Mouse (Mus musculus) R1 (cell line): ENCODE data around the gene Olfr1243.

ENCODE experiments used
- DNase-seq: peaks from one replicate; pipeline ENCODE4 v3.0.0-alpha.2; 2018; ENCODE audit warnings: low read depth, low spot score

Olfr1243 gene

DNA sequence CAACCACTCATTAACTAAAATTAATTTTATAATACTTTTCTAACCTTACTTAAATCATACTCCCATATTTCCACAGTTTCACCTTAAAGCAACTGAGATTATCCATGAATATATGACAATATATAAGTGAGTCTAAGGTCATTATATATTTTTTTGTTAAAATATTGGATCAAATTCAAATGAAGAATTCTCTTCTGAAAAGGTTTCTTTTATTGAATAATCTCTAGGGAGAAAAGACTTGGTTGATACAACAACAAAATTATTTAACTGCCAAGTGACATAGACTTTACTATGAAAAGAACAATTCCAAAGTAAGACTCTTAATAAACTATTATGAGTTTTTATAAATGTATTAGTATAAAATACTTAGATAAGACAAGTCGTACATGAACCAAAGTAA is at the start of gene Olfr1243:
Olfr1243 (minus strand) TSS at position 101 of the 400 bp plus-strand sequence.
- DNase-seq: no peak

DNA sequence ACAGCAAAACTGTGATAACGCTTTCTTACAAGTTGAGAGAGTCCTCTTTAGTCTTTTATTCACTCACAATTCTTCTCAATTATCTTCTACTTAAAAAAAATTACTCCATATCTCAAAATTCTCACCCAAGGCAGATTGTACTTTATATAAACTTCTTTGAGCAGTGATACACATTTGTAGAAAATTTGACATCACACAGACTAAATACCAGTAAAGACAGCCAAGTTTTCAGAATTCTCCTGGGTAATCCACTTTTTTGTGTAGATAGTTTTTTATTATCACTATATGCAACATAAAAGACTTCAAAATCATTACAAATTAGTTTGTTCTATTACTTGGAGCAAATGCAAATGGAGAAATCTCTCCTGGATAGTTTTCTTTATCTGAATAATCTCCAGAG is 47.1 kb upstream of the Olfr1243 start, which contains the start of gene Olfr1245:
Olfr1245 (minus strand) TSS at position 101 of the 400 bp plus-strand sequence.
- no peak for DNase-seq

DNA sequence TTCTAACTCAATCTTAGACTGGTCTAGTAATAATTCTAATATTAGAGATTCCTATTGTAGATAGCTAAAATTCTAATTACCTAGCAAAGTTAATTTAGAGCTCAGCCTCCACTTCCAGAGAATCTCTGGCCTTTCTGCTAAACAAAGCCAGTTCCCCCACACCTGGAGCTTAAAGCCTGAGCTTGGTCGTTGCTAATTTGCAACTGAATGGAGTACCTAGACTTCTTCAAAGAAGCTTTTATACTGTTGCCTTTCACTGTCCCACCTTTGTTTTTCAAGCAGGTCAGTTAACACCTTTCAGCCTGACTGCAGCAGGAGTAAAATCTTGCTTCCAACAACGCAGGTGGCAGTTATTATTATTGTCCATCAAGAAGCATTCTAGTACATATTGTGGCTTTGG is 31.4 kb upstream of the Olfr1243 start:
- peak; percentile 83 for DNase-seq

DNA sequence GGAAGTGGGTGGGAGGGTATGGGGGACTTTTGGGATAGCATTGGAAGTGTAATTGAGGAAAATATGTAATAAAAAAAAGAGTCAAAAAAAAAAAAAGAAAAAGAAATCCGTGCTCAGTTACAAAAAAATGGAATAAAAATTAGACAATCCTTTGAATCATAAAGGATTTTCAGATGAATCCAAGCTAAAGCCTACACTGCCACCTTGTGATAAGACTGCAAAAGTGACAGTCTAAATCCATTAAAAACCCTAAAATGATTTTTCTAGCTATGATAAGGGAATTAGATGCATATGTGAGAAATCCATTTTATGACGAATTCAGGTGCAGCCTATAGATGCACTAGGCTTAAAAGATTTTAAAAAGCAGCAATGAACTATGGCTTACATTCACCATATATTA is 13.2 kb upstream of the Olfr1243 start:
- DNase-seq: no peak

DNA sequence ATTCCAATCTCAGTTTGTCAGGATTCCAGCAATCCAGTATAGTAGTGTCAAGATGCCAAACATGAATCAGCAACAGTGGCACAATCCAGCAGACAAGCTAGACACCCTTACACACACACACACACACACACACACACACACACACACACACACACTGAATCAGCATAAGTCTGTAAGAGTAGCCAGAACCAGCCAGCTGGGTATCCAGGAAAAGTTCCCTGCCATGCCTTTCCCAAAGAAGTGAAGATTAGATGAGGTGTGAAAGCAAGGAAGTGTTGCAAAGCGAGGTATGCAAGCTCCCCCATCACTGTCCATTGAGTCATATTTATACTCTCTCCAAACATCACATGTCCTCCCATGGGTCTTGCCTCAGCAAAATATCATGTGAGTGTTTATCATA is 8.6 kb upstream of the Olfr1243 start:
- DNase-seq: no peak

DNA sequence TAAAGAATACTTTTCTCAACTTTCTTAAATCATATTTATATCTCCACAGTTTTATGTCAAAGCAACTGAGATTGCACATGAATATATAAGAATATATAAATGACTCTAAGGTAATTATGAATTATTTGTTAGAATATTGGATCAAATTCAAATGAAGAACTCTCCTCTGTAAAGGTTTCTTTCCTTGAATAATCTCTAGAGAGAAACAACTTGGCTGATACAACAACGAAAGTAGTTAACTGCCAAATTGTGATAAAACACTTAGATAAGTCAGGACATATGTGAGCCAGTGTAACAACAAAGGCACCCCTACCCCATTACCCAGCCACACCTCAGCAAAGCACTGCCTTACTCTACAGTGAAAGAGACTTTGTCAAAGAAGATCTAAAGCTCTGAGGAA is 33.1 kb downstream of the Olfr1243 start, which contains the start of gene Olfr1242:
Olfr1242 (minus strand) TSS at position 101 of the 400 bp plus-strand sequence.
- DNase-seq: no peak

DNA sequence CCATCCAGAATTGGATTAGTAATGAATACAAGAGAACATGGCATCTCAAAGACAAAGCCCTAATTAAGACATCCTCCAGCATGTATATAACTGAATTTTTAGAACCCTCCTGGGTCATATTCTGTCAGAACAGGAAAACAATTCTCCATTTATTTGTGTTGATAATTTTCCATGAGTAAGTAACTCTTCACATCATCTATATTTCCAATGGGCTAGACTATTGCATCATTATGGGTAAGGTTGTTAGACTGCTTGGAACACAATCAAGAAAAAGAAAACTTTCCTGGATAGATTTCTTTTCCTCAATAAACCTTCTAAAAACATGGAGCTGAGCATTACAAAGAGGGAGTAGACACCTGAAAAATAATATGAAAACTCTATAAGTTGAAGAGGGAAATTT is 44.3 kb downstream of the Olfr1243 start, which contains the start of gene Olfr1241:
Olfr1241 (minus strand) TSS at position 101 of the 400 bp plus-strand sequence.
- DNase-seq: no peak
